Mouse (Mus musculus): Measurements from ENCODE around the gene Bco2.

- TF ChIP-seq CTCF (IDR thresholded peaks at IDR 0.05; ENCODE audit: control insufficient read depth, insufficient read depth, insufficient replicate concordance, low read depth, low read length) (no peak), POLR2A (IDR thresholded peaks at IDR 0.05; ENCODE audit: control insufficient read depth, low read depth, low read length) (no peak)
Measured at GRCm38 (mm10) chr9:50603998-50604324, 49.0 kb upstream of the Bco2 start.

Data from testis, adult 2 months (tissue).